Mouse (Mus musculus) intestine, embryonic 14.5 days (tissue): Measurements from ENCODE around the gene Gm3839. TPM values are rescaled to one million over a fixed set of nuclear protein-coding genes. Genes with fewer than 3 reads are reported as not detected.
"Not testable (repeated sequence)": the region's sequence is repeated elsewhere in the genome, so short reads cannot be mapped to it uniquely, and the experiment has no call there.

Experiments
- ATAC-seq: fragments of 200-750 bp; cut with Nextera tagmentation; replicated peaks from 2 replicates; pipeline ENCODE4 v1.8.0; 2017; ENCODE audit warnings: low read depth, moderate number of reproducible peaks, moderate TSS enrichment, moderate library complexity; ENCODE audit not compliant: low FRiP score, low TSS enrichment
- DNase-seq: peaks from one replicate; pipeline ENCODE4 v3.0.0-alpha.2; 2018; ENCODE audit warnings: low spot score
- H3K27ac ChIP-seq: fragments of 300-500 bp; sonication (generic); 2 replicates; pipeline ENCODE4 v1.5.1; 2014; ENCODE audit warnings: low read depth, mild to moderate bottlenecking, control low read depth
- H3K27me3 ChIP-seq: fragments of 300-500 bp; sonication (generic); replicated peaks from 2 replicates; pipeline ENCODE4 v1.6.1; 2014; ENCODE audit warnings: low read length, control low read depth; ENCODE audit not compliant: control insufficient read depth, insufficient read depth
- H3K36me3 ChIP-seq: fragments of 300-500 bp; sonication (generic); 2 replicates; pipeline ENCODE4 v1.6.1; 2014; ENCODE audit warnings: low read length, control low read depth; ENCODE audit not compliant: control insufficient read depth, insufficient read depth
- H3K4me1 ChIP-seq: fragments of 300-500 bp; sonication (generic); replicated peaks from 2 replicates; pipeline ENCODE4 v1.6.1; 2014; ENCODE audit warnings: low read length, control low read depth, mixed read lengths; ENCODE audit not compliant: control insufficient read depth, insufficient read depth
- H3K4me2 ChIP-seq: fragments of 300-500 bp; sonication (generic); 2 replicates; pipeline ENCODE4 v1.6.1; 2014; ENCODE audit warnings: low read length
- H3K4me3 ChIP-seq: fragments of 300-500 bp; sonication (generic); 2 replicates; pipeline ENCODE4 v1.5.1; 2014; ENCODE audit warnings: low read depth, low read length, control low read depth, mixed read lengths
- H3K9ac ChIP-seq: fragments of 300-500 bp; sonication (generic); 2 replicates; pipeline ENCODE4 v1.6.1; 2014; ENCODE audit warnings: mild to moderate bottlenecking, low read length
- H3K9me3 ChIP-seq: fragments of 300-500 bp; sonication (generic); 2 replicates; pipeline ENCODE4 v1.6.1; 2016; ENCODE audit warnings: low read length, control low read depth; ENCODE audit not compliant: control insufficient read depth
- WGBS: fragments of 180-500 bp; shearing (Covaris S2); extraction: QIAGEN DNeasy Blood & Tissue Kit; methylation state at CpG from one replicate; pipeline ENCODE4 v1.1.7; 2014; 5-methylcytosine and 5-hydroxymethylcytosine counted together
- polyA plus RNA-seq: library from polyadenylated mRNA; unstranded; fragments of >200 nt; fragmentation: Nextera tagmentation; extraction: Ambion mirVana; gene quantifications from 2 replicates; pipeline ENCODE4 v1.2.1, GENCODE M21; 2014

Gm3839 gene
- 1.7 and 1.8 TPM in 2 replicates for polyA plus RNA-seq

GRCm38 (mm10) chr14:11356626-11357025 is at the start of gene Gm3839:
TSS of gene Gm3839 (minus strand) at chr14:11356726.
- DNase-seq, H3K4me2 ChIP-seq, H3K27ac ChIP-seq, H3K36me3 ChIP-seq, H3K27me3 ChIP-seq, H3K9me3 ChIP-seq, H3K4me3 ChIP-seq, ATAC-seq, H3K9ac ChIP-seq, H3K4me1 ChIP-seq: not testable (repeated sequence)

GRCm38 (mm10) chr14:11405661-11406060 is 49.1 kb upstream of the Gm3839 start:
- Histone ChIP-seq H3K27me3 (no peaks in the 10 kb centered on the region), H3K36me3 (no peaks in the 10 kb centered on the region), H3K4me1 (no peaks in the 10 kb centered on the region), H3K4me3 (no peak overlapping the region), H3K9me3 (no peaks in the 10 kb centered on the region), H3K4me2 (no peak overlapping the region), H3K27ac (no peak overlapping the region), H3K9ac (no peak overlapping the region)
- DNase-seq (no peak), ATAC-seq (no peak)
- WGBS: 86% methylated on average over 9 of the region's 9 CpGs

- H3K4me2 ChIP-seq: no peak overlapping the region
- H3K27ac ChIP-seq: no peak overlapping the region
- H3K4me3 ChIP-seq: no peak overlapping the region
- 83% methylated on average over 3 of the region's 3 CpGs for WGBS
- no peak for DNase-seq
- H3K27me3 ChIP-seq: no peaks in the 10 kb centered on the region
- ATAC-seq: no peak
- no peak overlapping the region for H3K9ac ChIP-seq
- no peaks in the 10 kb centered on the region for H3K36me3 ChIP-seq
- no peaks in the 10 kb centered on the region for H3K9me3 ChIP-seq
- no peaks in the 10 kb centered on the region for H3K4me1 ChIP-seq
These were observed 21.3 kb upstream of the Gm3839 start for GRCm38 (mm10) chr14:11377846-11378245.

GRCm38 (mm10) chr14:11375225-11375624 is 18.7 kb upstream of the Gm3839 start:
- WGBS: 65% methylated on average over 5 of the region's 5 CpGs

GRCm38 (mm10) chr14:11346086-11346485 is 10.4 kb downstream of the Gm3839 start:
- DNase-seq (no peak), ATAC-seq (no peak)
- 90% methylated on average over 3 of the region's 3 CpGs for WGBS
- Histone ChIP-seq H3K4me1 (no peaks in the 10 kb centered on the region), H3K4me2 (no peak overlapping the region), H3K4me3 (no peak overlapping the region), H3K27me3 (no peaks in the 10 kb centered on the region), H3K27ac (no peak overlapping the region), H3K9me3 (0 out of 2 replicates have a peak, but pooled peaks cover 3% of the 10 kb centered on the region), H3K36me3 (no peaks in the 10 kb centered on the region), H3K9ac (no peak overlapping the region)

More at GRCm38 (mm10) chr14:11375225-11375624, 18.7 kb upstream of the Gm3839 start:
- ATAC-seq (no peak), DNase-seq (no peak)
- H3K9ac ChIP-seq: no peak overlapping the region
- H3K9me3 ChIP-seq: no peaks in the 10 kb centered on the region
- H3K4me1 ChIP-seq: no peaks in the 10 kb centered on the region
- no peaks in the 10 kb centered on the region for H3K27me3 ChIP-seq
- H3K4me2 ChIP-seq: no peak overlapping the region
- H3K36me3 ChIP-seq: no peaks in the 10 kb centered on the region
- no peak overlapping the region for H3K27ac ChIP-seq
- H3K4me3 ChIP-seq: no peak overlapping the region

GRCm38 (mm10) chr14:11329993-11330392 is 26.5 kb downstream of the Gm3839 start:
- no peak overlapping the region for H3K9ac ChIP-seq
- H3K4me2 ChIP-seq: no peak overlapping the region
- H3K4me1 ChIP-seq: no peaks in the 10 kb centered on the region
- no peak overlapping the region for H3K4me3 ChIP-seq
- DNase-seq (no peak), ATAC-seq (no peak)
- 56% methylated on average over 2 of the region's 2 CpGs for WGBS
- H3K9me3 ChIP-seq: no peaks in the 10 kb centered on the region
- H3K36me3 ChIP-seq: no peaks in the 10 kb centered on the region
- no peak overlapping the region for H3K27ac ChIP-seq
- no peaks in the 10 kb centered on the region for H3K27me3 ChIP-seq

GRCm38 (mm10) chr14:11307079-11307478 is 49.4 kb downstream of the Gm3839 start:
- Histone ChIP-seq H3K36me3 (no peaks in the 10 kb centered on the region), H3K27ac (no peak overlapping the region), H3K27me3 (no peaks in the 10 kb centered on the region), H3K9ac (no peak overlapping the region), H3K4me2 (no peak overlapping the region), H3K4me1 (no peaks in the 10 kb centered on the region), H3K4me3 (no peak overlapping the region), H3K9me3 (no peaks in the 10 kb centered on the region)
- ATAC-seq (no peak), DNase-seq (no peak)
- 29% methylated on average over 2 of the region's 2 CpGs for WGBS

GRCm38 (mm10) chr14:11287956-11288355 is 68.6 kb downstream of the Gm3839 start:
- H3K9me3 ChIP-seq, H3K4me3 ChIP-seq, ATAC-seq, H3K4me1 ChIP-seq, H3K36me3 ChIP-seq, H3K4me2 ChIP-seq, H3K27me3 ChIP-seq, H3K9ac ChIP-seq, DNase-seq, H3K27ac ChIP-seq: not testable (repeated sequence)
- 88% methylated on average over 3 of the region's 3 CpGs for WGBS

- DNase-seq: no peak
- no peak overlapping the region for H3K27ac ChIP-seq
- no peak overlapping the region for H3K4me3 ChIP-seq
- no peak for ATAC-seq
- H3K27me3 ChIP-seq: no peaks in the 10 kb centered on the region
- WGBS: 93% methylated on average over 4 of the region's 4 CpGs
- no peaks in the 10 kb centered on the region for H3K4me1 ChIP-seq
- H3K9ac ChIP-seq: no peak overlapping the region
- no peak overlapping the region for H3K4me2 ChIP-seq
- H3K36me3 ChIP-seq: no peaks in the 10 kb centered on the region
- no peaks in the 10 kb centered on the region for H3K9me3 ChIP-seq
These were observed 99.3 kb downstream of the Gm3839 start for GRCm38 (mm10) chr14:11257161-11257705.
